Mouse (Mus musculus): Measurements from ENCODE around the gene Eif1ad.

The Eif1ad gene

GRCm38 (mm10) chr19:5418750-5419466, 52.4 kb downstream of the Eif1ad start:
- DNase-seq (ENCODE audit: low spot score in 2 of 2), result no peak

GRCm38 (mm10) chr19:5419630-5420029, 53.1 kb downstream of the Eif1ad start:
- no peak for DNase-seq (ENCODE audit: low spot score in 2 of 2)

GRCm38 (mm10) chr19:5420579-5420978, 54.0 kb downstream of the Eif1ad start:
- no peak for DNase-seq (ENCODE audit: low spot score in 2 of 2)

Data from spleen, postnatal 4 days (tissue).